Mouse (Mus musculus) splenic B cell, adult 2 months (primary cell): ENCODE measurements around the gene Slc38a2.

Experiments
- DNase-seq: peaks from one replicate; pipeline ENCODE4 v3.0.0-alpha.2; 2011; ENCODE audit warnings: low read depth, low spot score
- H3K27me3 ChIP-seq: 2 replicates; pipeline ENCODE4 v1.6.1; 2012; ENCODE audit warnings: mild to moderate bottlenecking, low read length, moderate library complexity, mixed read lengths; ENCODE audit not compliant: control insufficient read depth, poor library complexity, insufficient read depth, severe bottlenecking
- H3K36me3 ChIP-seq: 2 replicates; pipeline ENCODE4 v1.6.1; 2012; ENCODE audit warnings: mild to moderate bottlenecking, low read length, moderate library complexity, mixed read lengths; ENCODE audit not compliant: control insufficient read depth, poor library complexity, insufficient read depth, severe bottlenecking

Slc38a2 gene

GRCm38 (mm10) chr15:96711664-96712063 is 12.1 kb upstream of the Slc38a2 start:
- no peak for DNase-seq
- Histone ChIP-seq H3K27me3 (no peaks in the 10 kb centered on the region), H3K36me3 (no peaks in the 10 kb centered on the region)

GRCm38 (mm10) chr15:96710352-96711114 is 11.0 kb upstream of the Slc38a2 start:
- no peaks in the 10 kb centered on the region for H3K27me3 ChIP-seq
- no peaks in the 10 kb centered on the region for H3K36me3 ChIP-seq
- no peak for DNase-seq

- Histone ChIP-seq H3K36me3 (no peaks in the 10 kb centered on the region), H3K27me3 (no peaks in the 10 kb centered on the region)
- DNase-seq: peak; percentile 99
Observed at GRCm38 (mm10) chr15:96709491-96710351, 10.2 kb upstream of the Slc38a2 start.

- no peaks in the 10 kb centered on the region for H3K27me3 ChIP-seq
- no peak for DNase-seq
- no peaks in the 10 kb centered on the region for H3K36me3 ChIP-seq
Observed at GRCm38 (mm10) chr15:96708976-96709490, 9.5 kb upstream of the Slc38a2 start.

GRCm38 (mm10) chr15:96708428-96708827 is 8.9 kb upstream of the Slc38a2 start:
- no peak for DNase-seq
- no peaks in the 10 kb centered on the region for H3K36me3 ChIP-seq
- no peaks in the 10 kb centered on the region for H3K27me3 ChIP-seq

- no peaks in the 10 kb centered on the region for H3K36me3 ChIP-seq
- no peaks in the 10 kb centered on the region for H3K27me3 ChIP-seq
- peak; percentile 61 for DNase-seq
Observed at GRCm38 (mm10) chr15:96707936-96708335, 8.4 kb upstream of the Slc38a2 start.

- Histone ChIP-seq H3K36me3 (peaks cover 3% of the 10 kb centered on the region; the same call in 1 of the 2 replicates), H3K27me3 (no peaks in the 10 kb centered on the region)
- DNase-seq: no peak
Observed at GRCm38 (mm10) chr15:96702466-96703031, 3.0 kb upstream of the Slc38a2 start.

GRCm38 (mm10) chr15:96700766-96701165 is 1.2 kb upstream of the Slc38a2 start:
- H3K27me3 ChIP-seq: no peaks in the 10 kb centered on the region
- H3K36me3 ChIP-seq: peaks cover 7% of the 10 kb centered on the region; the same call in 1 of the 2 replicates
- DNase-seq: no peak

- DNase-seq: peak; percentile 89
- Histone ChIP-seq H3K36me3 (peaks cover 22% of the 10 kb centered on the region), H3K27me3 (no peaks in the 10 kb centered on the region)
Observed at GRCm38 (mm10) chr15:96698658-96699448, 677 bp downstream of the Slc38a2 start.

GRCm38 (mm10) chr15:96697901-96698657 is 1.5 kb downstream of the Slc38a2 start:
- Histone ChIP-seq H3K36me3 (peaks cover 29% of the 10 kb centered on the region), H3K27me3 (no peaks in the 10 kb centered on the region)
- no peak for DNase-seq

GRCm38 (mm10) chr15:96696486-96697284 is 2.8 kb downstream of the Slc38a2 start:
- peaks cover 42% of the 10 kb centered on the region for H3K36me3 ChIP-seq
- no peaks in the 10 kb centered on the region for H3K27me3 ChIP-seq
- no peak for DNase-seq

- peaks cover 50% of the 10 kb centered on the region for H3K36me3 ChIP-seq
- H3K27me3 ChIP-seq: no peaks in the 10 kb centered on the region
- DNase-seq: no peak
Observed at GRCm38 (mm10) chr15:96695455-96696421, 3.8 kb downstream of the Slc38a2 start.
